Mouse (Mus musculus) stomach, embryonic 15.5 days (tissue): Measurements from ENCODE around the gene Hnrnpc. TPM values are rescaled to one million over a fixed set of nuclear protein-coding genes. Genes with fewer than 3 reads are reported as not detected.

ENCODE experiments used
- ATAC-seq: fragments of 200-750 bp; cut with Nextera tagmentation; 2 replicates; pipeline ENCODE4 v1.8.0; 2017; ENCODE audit warnings: low read depth, moderate number of reproducible peaks, moderate TSS enrichment; ENCODE audit not compliant: insufficient read depth, low FRiP score
- H3K27ac ChIP-seq: fragments of 300-500 bp; sonication (generic); 2 replicates; pipeline ENCODE4 v1.5.1; 2015; ENCODE audit warnings: mild to moderate bottlenecking, inconsistent platforms
- H3K27me3 ChIP-seq: fragments of 300-500 bp; sonication (generic); replicated peaks from 2 replicates; pipeline ENCODE4 v1.6.1; 2015; ENCODE audit warnings: inconsistent platforms
- H3K36me3 ChIP-seq: fragments of 300-500 bp; sonication (generic); 2 replicates; pipeline ENCODE4 v1.6.1; 2015; ENCODE audit warnings: inconsistent platforms
- H3K4me1 ChIP-seq: fragments of 300-500 bp; sonication (generic); 2 replicates; pipeline ENCODE4 v1.6.1; 2015; ENCODE audit warnings: inconsistent platforms
- H3K4me2 ChIP-seq: fragments of 300-500 bp; sonication (generic); 2 replicates; pipeline ENCODE4 v1.6.1; 2015; ENCODE audit warnings: mild to moderate bottlenecking, inconsistent platforms
- H3K4me3 ChIP-seq: fragments of 300-500 bp; sonication (generic); replicated peaks from 2 replicates; pipeline ENCODE4 v1.5.1; 2015; ENCODE audit warnings: inconsistent platforms
- H3K9ac ChIP-seq: fragments of 300-500 bp; sonication (generic); 2 replicates; pipeline ENCODE4 v1.6.1; 2015; ENCODE audit warnings: inconsistent platforms
- H3K9me3 ChIP-seq: fragments of 300-500 bp; sonication (generic); 2 replicates; pipeline ENCODE4 v1.6.1; 2016; ENCODE audit warnings: inconsistent platforms
- WGBS: fragments of 180-500 bp; shearing (Covaris S2); methylation state at CpG from one replicate; pipeline ENCODE4 v1.1.7; 2015; 5-methylcytosine and 5-hydroxymethylcytosine counted together
- polyA plus RNA-seq: library from polyadenylated mRNA; unstranded; fragments of >200 nt; fragmentation: Nextera tagmentation; extraction: Ambion mirVana; gene quantifications from 2 replicates; pipeline ENCODE4 v1.2.1, GENCODE M21; 2015

The Hnrnpc gene
- polyA plus RNA-seq, 1 experiment from 2014 or later: 597 TPM

GRCm38 (mm10) chr14:52120169-52120568, 16.3 kb upstream of the Hnrnpc start:
- H3K36me3 ChIP-seq: no peaks in the 10 kb centered on the region
- peak overlapping the region; percentile 99 for H3K4me2 ChIP-seq
- H3K4me3 ChIP-seq: peak overlapping the region; percentile 55; the same call in 1 of the 2 replicates
- WGBS: 53% methylated on average over 7 of the region's 7 CpGs
- no peaks in the 10 kb centered on the region for H3K27me3 ChIP-seq
- H3K4me1 ChIP-seq: no peaks in the 10 kb centered on the region
- H3K27ac ChIP-seq: peak overlapping the region; percentile 26; the same call in 1 of the 2 replicates
- no peak for ATAC-seq
- no peak overlapping the region for H3K9ac ChIP-seq
- no peaks in the 10 kb centered on the region for H3K9me3 ChIP-seq

DNA sequence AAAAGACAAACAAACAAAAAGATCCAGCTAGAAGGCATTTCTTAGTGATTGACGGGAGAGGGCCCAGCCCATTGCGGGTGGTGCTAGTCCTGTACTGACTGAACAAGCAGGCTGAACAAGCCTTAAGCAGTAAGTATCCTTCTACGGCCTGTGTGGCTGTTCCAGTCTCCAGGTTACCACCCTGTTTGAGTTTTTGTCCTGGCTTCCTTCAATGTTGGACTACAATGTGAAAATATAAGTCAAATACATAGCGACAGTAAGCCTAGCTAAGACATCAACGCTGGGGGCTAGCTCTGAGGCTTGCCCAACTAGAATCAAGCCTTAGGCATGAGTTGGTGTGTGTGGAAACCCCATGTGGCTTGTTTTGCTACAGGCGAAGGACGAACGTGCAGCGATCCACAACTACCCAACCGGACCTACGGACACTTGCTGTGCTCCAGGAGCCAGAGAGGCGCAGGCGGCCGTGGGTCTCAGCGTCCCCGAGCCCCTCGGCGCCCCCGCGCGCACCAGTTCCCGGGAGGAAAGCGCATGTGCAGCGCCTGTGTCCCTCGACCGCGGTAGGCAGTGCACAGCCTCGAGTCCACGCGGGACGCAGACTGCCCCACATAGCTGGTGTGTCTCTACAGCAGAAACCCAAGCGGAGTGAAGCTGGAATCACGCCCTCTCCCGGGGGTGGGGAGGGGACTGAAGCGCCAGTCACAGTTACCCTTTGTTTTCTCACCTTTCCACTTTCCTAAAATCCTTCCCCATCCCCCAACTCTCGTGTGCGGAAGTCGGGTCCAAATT, 15.2 kb upstream of the Hnrnpc start:
- peak overlapping the region; percentile 55 for H3K4me3 ChIP-seq
- ATAC-seq: peak; percentile 91
- H3K4me1 ChIP-seq: no peaks in the 10 kb centered on the region
- H3K27me3 ChIP-seq: no peaks in the 10 kb centered on the region
- H3K36me3 ChIP-seq: no peaks in the 10 kb centered on the region
- peak overlapping the region; percentile 52 for H3K9ac ChIP-seq
- H3K27ac ChIP-seq: peak overlapping the region; percentile 94
- peak overlapping the region; percentile 99 for H3K4me2 ChIP-seq
- 1% methylated on average over 38 of the region's 38 CpGs for WGBS
- no peaks in the 10 kb centered on the region for H3K9me3 ChIP-seq

DNA sequence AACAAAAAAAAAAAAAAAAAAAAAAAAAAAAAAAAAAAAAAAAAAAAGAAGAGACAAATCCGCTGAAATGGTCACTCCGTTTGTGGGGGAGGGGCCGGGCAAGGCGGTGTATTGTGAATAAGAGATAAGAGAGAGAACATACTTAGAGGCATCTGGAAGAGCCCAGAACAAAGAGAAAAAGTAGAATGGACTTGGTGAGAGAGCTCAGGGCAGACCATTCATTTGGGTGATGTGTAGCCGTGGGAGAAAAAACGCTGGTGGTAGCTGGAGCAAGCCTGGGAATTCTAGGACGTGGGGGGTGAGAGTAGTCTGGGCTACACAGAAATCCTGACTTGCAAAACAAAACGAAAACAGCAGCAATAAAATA, 14.6 kb upstream of the Hnrnpc start:
- WGBS: 25% methylated on average over 8 of the region's 8 CpGs

DNA sequence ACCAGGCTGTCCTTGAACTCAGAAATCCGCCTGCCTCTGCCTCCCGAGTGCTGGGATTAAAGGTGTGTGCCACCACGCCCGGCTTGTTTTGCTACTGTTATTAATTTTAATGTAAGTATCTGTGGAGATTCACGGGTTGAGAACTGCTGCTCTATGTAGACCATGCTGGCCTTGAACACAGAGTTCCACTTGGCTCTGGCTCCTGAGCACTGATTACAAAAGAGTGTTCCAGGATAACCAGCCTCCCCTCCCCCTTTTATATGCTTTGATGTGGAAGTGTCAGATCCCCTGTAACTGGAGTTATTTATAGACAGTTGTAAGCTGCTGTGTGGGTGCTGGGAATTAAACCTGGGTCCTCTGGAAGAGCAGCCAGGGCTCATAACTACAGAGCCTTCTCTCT, 13.4 kb upstream of the Hnrnpc start:
- Histone ChIP-seq H3K27me3 (no peaks in the 10 kb centered on the region), H3K27ac (no peak overlapping the region), H3K4me3 (no peak overlapping the region), H3K4me2 (no peak overlapping the region), H3K9me3 (no peaks in the 10 kb centered on the region), H3K9ac (no peak overlapping the region), H3K4me1 (no peaks in the 10 kb centered on the region), H3K36me3 (no peaks in the 10 kb centered on the region)
- ATAC-seq: no peak
- WGBS: 91% methylated on average over 5 of the region's 5 CpGs

More for the DNA sequence above, 14.6 kb upstream of the Hnrnpc start:
- Histone ChIP-seq H3K9me3 (no peaks in the 10 kb centered on the region), H3K4me1 (no peaks in the 10 kb centered on the region), H3K9ac (no peak overlapping the region), H3K4me3 (peak overlapping the region; percentile 55), H3K4me2 (peak overlapping the region; percentile 99), H3K27ac (peak overlapping the region; percentile 94; the same call in 1 of the 2 replicates), H3K27me3 (no peaks in the 10 kb centered on the region), H3K36me3 (no peaks in the 10 kb centered on the region)
- ATAC-seq: no peak

- Histone ChIP-seq H3K36me3 (no peaks in the 10 kb centered on the region), H3K9ac (no peak overlapping the region), H3K27ac (no peak overlapping the region), H3K4me2 (no peak overlapping the region), H3K4me3 (no peak overlapping the region), H3K9me3 (no peaks in the 10 kb centered on the region), H3K4me1 (no peaks in the 10 kb centered on the region), H3K27me3 (no peaks in the 10 kb centered on the region)
- 58% methylated on average over 1 of the region's 1 CpGs for WGBS
- no peak for ATAC-seq
Observed at GRCm38 (mm10) chr14:52114101-52114500, 10.3 kb upstream of the Hnrnpc start.

DNA sequence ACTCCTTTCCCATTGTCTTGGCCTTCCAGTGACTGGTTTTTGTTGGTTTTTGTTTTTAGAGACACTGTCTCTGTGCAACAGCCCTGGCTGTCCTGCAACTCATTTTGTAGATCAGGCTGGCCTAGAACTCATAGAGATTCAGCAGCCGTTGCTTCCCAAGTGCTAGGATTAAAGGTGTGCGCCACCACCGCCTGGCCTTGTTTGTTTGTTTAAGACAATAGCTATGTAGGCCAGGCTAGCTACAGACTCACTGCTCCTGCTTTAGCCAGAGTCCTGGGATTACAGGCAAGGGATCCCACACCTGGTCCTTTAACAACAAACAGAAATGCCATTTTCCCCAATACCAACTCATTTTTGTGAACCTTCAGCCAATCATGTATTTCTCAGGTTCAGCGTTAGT, 6.5 kb upstream of the Hnrnpc start, which contains the start of gene Rpgrip1:
Rpgrip1 (plus strand) TSS at position 359 of the 400 bp plus-strand sequence.
- no peak within 1 kb of the TSS for H3K4me2 ChIP-seq
- H3K9me3 ChIP-seq: no peaks in the 10 kb centered on the region
- no peak within 1 kb of the TSS for H3K27ac ChIP-seq
- 84% methylated on average over 4 of the region's 4 CpGs for WGBS
- no peaks in the 10 kb centered on the region for H3K36me3 ChIP-seq
- no peak for ATAC-seq
- H3K4me1 ChIP-seq: peaks cover 7% of the 10 kb centered on the region; the same call in 1 of the 2 replicates
- H3K4me3 ChIP-seq: no peak within 1 kb of the TSS
- no peaks in the 10 kb centered on the region for H3K27me3 ChIP-seq
- no peak within 1 kb of the TSS for H3K9ac ChIP-seq

GRCm38 (mm10) chr14:52108025-52108424, 4.2 kb upstream of the Hnrnpc start:
- Histone ChIP-seq H3K36me3 (no peaks in the 10 kb centered on the region), H3K4me3 (no peak overlapping the region), H3K4me1 (peaks cover 7% of the 10 kb centered on the region; the same call in 1 of the 2 replicates), H3K4me2 (no peak overlapping the region), H3K27ac (no peak overlapping the region), H3K27me3 (no peaks in the 10 kb centered on the region), H3K9me3 (no peaks in the 10 kb centered on the region), H3K9ac (no peak overlapping the region)
- no peak for ATAC-seq
- 60% methylated on average over 2 of the region's 2 CpGs for WGBS

DNA sequence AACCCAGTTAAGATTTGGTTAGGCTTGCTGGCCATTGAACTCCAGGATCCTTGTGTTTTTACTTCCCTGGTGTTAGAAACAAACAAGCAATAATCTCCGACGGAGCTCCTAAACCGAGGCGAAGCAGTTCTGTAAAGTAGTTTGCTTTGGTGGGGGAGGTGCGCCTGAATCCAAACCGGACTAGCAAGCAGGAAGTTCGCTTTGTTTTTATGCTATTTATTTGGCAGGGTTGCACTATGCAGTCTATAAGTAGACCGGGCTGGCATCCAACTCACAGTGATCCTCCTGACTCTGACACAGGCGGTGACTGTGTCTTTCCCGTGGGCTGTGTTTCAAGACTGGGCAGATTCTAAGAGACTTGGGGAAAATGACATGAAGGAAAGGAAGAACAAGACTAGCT, 2.9 kb upstream of the Hnrnpc start:
- peak overlapping the region; percentile 31 for H3K4me2 ChIP-seq
- peak overlapping the region; percentile 93 for H3K27ac ChIP-seq
- no peak overlapping the region for H3K4me3 ChIP-seq
- H3K36me3 ChIP-seq: no peaks in the 10 kb centered on the region
- H3K27me3 ChIP-seq: no peaks in the 10 kb centered on the region
- no peaks in the 10 kb centered on the region for H3K9me3 ChIP-seq
- no peak overlapping the region for H3K9ac ChIP-seq
- WGBS: 9% methylated on average over 10 of the region's 10 CpGs
- peaks cover 10% of the 10 kb centered on the region; the same call in 1 of the 2 replicates for H3K4me1 ChIP-seq
- no peak for ATAC-seq

DNA sequence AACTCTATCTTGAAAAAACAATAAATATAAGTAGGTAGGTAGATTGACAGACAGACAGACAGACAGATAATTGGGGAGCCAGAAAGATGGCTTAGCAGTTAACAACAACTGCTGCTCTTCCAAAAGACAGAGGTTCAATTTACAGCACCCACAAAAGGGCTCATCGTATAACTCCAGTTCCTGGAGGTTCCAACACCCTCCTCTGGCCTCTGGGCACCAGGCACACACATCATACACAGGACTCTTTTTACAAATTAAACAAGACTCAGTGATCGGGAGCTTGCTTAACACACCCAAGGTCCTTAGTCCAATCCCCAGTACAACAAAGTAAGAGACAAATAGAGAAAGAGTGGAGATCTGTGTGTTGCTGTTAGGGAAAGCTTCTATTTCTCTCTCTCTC, 1.5 kb upstream of the Hnrnpc start:
- WGBS: 56% methylated on average over 2 of the region's 2 CpGs
- Histone ChIP-seq H3K9me3 (no peaks in the 10 kb centered on the region), H3K27ac (peak overlapping the region; percentile 32; the same call in 1 of the 2 replicates), H3K36me3 (no peaks in the 10 kb centered on the region), H3K9ac (no peak overlapping the region), H3K27me3 (no peaks in the 10 kb centered on the region), H3K4me2 (no peak overlapping the region), H3K4me1 (peaks cover 17% of the 10 kb centered on the region; the same call in 1 of the 2 replicates), H3K4me3 (no peak overlapping the region)
- no peak for ATAC-seq

DNA sequence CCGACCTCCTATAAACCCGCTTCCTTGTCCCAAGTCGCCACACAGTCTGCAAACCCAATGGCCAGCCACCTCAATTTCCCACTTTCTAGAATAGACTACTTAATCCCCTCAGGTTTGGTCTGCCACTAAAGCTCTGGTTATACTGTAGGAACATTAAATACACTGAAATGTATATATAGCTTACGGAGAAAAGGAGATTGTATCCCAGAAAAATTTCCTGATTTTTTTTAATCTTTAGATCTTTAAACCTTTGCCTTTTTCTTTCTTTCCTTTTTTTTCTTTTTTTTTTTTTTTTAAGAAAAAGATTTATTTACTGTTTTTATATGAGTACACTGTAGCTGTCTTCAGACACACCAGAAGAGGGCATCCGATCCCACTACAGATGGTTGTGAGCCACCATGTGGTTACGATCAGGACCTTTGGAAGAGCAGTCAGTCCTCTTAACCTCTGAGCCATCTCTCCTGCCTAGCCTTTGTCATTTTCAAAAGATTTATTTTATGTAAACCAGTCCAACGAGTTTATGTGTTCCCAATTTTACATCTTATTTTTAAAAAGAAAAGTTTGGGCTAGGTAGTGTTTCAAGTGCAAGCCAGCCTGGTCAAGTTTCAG, 953 bp upstream of the Hnrnpc start:
- 28% methylated on average over 7 of the region's 7 CpGs for WGBS
- ATAC-seq: no peak
- H3K4me2 ChIP-seq: peak overlapping the region; percentile 60

DNA sequence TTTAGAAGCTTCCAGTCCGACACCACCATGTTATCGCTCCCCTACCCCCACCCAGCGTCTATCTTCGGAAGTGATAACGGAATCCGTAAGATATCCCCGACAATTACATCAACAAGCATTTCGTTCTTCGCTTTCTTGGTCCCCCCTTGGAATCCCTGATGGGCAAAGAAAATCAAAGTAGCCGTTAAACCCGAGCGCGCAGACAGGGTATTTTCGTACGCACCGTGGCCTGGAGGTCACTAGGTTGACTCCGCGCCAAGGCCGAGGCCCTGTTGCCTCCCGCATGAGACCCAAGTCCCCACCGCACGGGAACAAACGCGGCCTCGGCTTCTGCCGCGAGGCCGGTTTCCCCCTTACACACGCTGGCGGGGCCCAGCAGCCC, 363 bp downstream of the Hnrnpc start:
- Histone ChIP-seq H3K4me1 (peaks cover 17% of the 10 kb centered on the region; the same call in 1 of the 2 replicates), H3K36me3 (no peaks in the 10 kb centered on the region), H3K27ac (peak overlapping the region; percentile 97), H3K4me2 (peak overlapping the region; percentile 61), H3K4me3 (peak overlapping the region; percentile 97), H3K9ac (peak overlapping the region; percentile 99), H3K27me3 (no peaks in the 10 kb centered on the region), H3K9me3 (no peaks in the 10 kb centered on the region)
- under 1% methylated on average over 30 of the region's 30 CpGs for WGBS
- no peak; the same call in 1 of the 2 replicates for ATAC-seq

More for the DNA sequence above, 953 bp upstream of the Hnrnpc start:
- peaks cover 17% of the 10 kb centered on the region; the same call in 1 of the 2 replicates for H3K4me1 ChIP-seq
- H3K4me3 ChIP-seq: peak overlapping the region; percentile 34
- H3K27me3 ChIP-seq: no peaks in the 10 kb centered on the region
- H3K27ac ChIP-seq: peak overlapping the region; percentile 94
- H3K36me3 ChIP-seq: no peaks in the 10 kb centered on the region
- H3K9ac ChIP-seq: 0 out of 2 replicates have a peak overlapping the region, but pooled peaks have one; percentile 33
- H3K9me3 ChIP-seq: no peaks in the 10 kb centered on the region
